Mouse (Mus musculus) C2C12 (cell line): ENCODE measurements at regions not wholly inside any gene's neighbourhood (a gene's known extent, or its start where the extent isn't known, plus 50 kb on each side); places are given as distances from the start of the nearest gene placed in this dataset.

Experiments used
- H3K27me3 ChIP-seq: one replicate; pipeline ENCODE4 v1.6.1; 2011; ENCODE audit not compliant: control insufficient read depth, insufficient read depth, insufficient read length
- H3K36me3 ChIP-seq: one replicate; pipeline ENCODE4 v1.6.1; 2011; ENCODE audit not compliant: control insufficient read depth, insufficient read depth
- H3K4me3 ChIP-seq: one replicate; pipeline ENCODE4 v1.5.1; 2011; ENCODE audit warnings: mild to moderate bottlenecking, control low read depth; ENCODE audit not compliant: poor library complexity, insufficient read depth, severe bottlenecking
- H3K79me2 ChIP-seq: one replicate; pipeline ENCODE4 v1.6.1; 2011; ENCODE audit not compliant: control insufficient read depth, insufficient read depth
- H3K79me3 ChIP-seq: one replicate; pipeline ENCODE4 v1.6.1; 2011; ENCODE audit warnings: low read depth, control low read depth
- H3ac ChIP-seq: one replicate; pipeline ENCODE3; 2011; ENCODE audit warnings: low read depth; ENCODE audit not compliant: control insufficient read depth, insufficient read length
- CEBPB ChIP-seq: IDR thresholded peaks from one replicate; pipeline ENCODE4 v1.6.1; 2011; ENCODE audit warnings: low read depth, mild to moderate bottlenecking, control low read depth, moderate library complexity
- CTCF ChIP-seq: IDR thresholded peaks from one replicate; pipeline ENCODE4 v1.5.1; 2011; ENCODE audit not compliant: control insufficient read depth, insufficient read depth, insufficient read length
- FOSL1 ChIP-seq: IDR thresholded peaks from one replicate; pipeline ENCODE4 v1.8.0; 2011; ENCODE audit warnings: mild to moderate bottlenecking, low read length; ENCODE audit not compliant: poor library complexity, insufficient read depth, severe bottlenecking
- MAX ChIP-seq: IDR thresholded peaks from one replicate; pipeline ENCODE4 v1.6.1; 2011; ENCODE audit warnings: mild to moderate bottlenecking, control low read depth
- MYOD1 ChIP-seq: IDR thresholded peaks from one replicate; pipeline ENCODE4 v1.6.1; 2011; ENCODE audit warnings: low read depth; ENCODE audit not compliant: control insufficient read depth, insufficient read length
- MYOG ChIP-seq: IDR thresholded peaks from one replicate; pipeline ENCODE4 v1.6.1; 2011; ENCODE audit not compliant: control insufficient read depth, insufficient read length; ENCODE audit errors: extremely low read depth
- USF1 ChIP-seq: IDR thresholded peaks from one replicate; pipeline ENCODE4 v1.6.1; 2011; ENCODE audit warnings: low read depth, mild to moderate bottlenecking, control low read depth, moderate library complexity

GRCm38 (mm10) chr15:36415552-36416249, 591.9 kb downstream of the Zfp706 start:
- TF ChIP-seq CEBPB = no peak
- no peak for TF ChIP-seq USF1
- no peak for TF ChIP-seq MAX
- TF ChIP-seq CTCF = no peak
- TF ChIP-seq MYOG = no peak
- no peak for TF ChIP-seq MYOD1
- TF ChIP-seq FOSL1 = no peak
- no peaks in the 10 kb centered on the region for H3K36me3 ChIP-seq
- peaks cover 55% of the 10 kb centered on the region for H3K27me3 ChIP-seq
- H3K79me2 ChIP-seq = no peaks in the 10 kb centered on the region
- H3K4me3 ChIP-seq = no peak overlapping the region
- no peak overlapping the region for H3ac ChIP-seq
- H3K79me3 ChIP-seq = no peaks in the 10 kb centered on the region

GRCm38 (mm10) chr15:36412016-36412415, 595.6 kb downstream of the Zfp706 start:
- Histone ChIP-seq H3K79me2 (no peaks in the 10 kb centered on the region), H3K36me3 (no peaks in the 10 kb centered on the region), H3K79me3 (no peaks in the 10 kb centered on the region), H3ac (no peak overlapping the region), H3K27me3 (peaks cover 48% of the 10 kb centered on the region), H3K4me3 (no peak overlapping the region)
- TF ChIP-seq CTCF (no peak), MAX (no peak), CEBPB (no peak), MYOG (no peak), FOSL1 (no peak), USF1 (no peak), MYOD1 (no peak)

- Histone ChIP-seq H3K79me2 (no peaks in the 10 kb centered on the region), H3K36me3 (no peaks in the 10 kb centered on the region), H3ac (no peak overlapping the region), H3K27me3 (peaks cover 18% of the 10 kb centered on the region), H3K4me3 (no peak overlapping the region), H3K79me3 (no peaks in the 10 kb centered on the region)
- TF ChIP-seq MYOG (no peak), MYOD1 (no peak), CTCF (no peak), CEBPB (no peak), FOSL1 (no peak)
These were observed 602.1 kb downstream of the Zfp706 start for GRCm38 (mm10) chr15:36405446-36405845.

- Histone ChIP-seq H3K27me3 (peaks cover 5% of the 10 kb centered on the region), H3K36me3 (no peaks in the 10 kb centered on the region), H3K79me3 (no peaks in the 10 kb centered on the region), H3ac (no peak overlapping the region), H3K4me3 (no peak overlapping the region), H3K79me2 (no peaks in the 10 kb centered on the region)
- TF ChIP-seq CTCF (no peak), MAX (no peak), USF1 (no peak), MYOG (no peak), CEBPB (no peak)
These were observed 604.0 kb downstream of the Zfp706 start for GRCm38 (mm10) chr15:36403336-36404119.

- Histone ChIP-seq H3K27me3 (no peaks in the 10 kb centered on the region), H3K79me2 (no peaks in the 10 kb centered on the region), H3ac (no peak overlapping the region), H3K79me3 (no peaks in the 10 kb centered on the region), H3K36me3 (no peaks in the 10 kb centered on the region), H3K4me3 (no peak overlapping the region)
- TF ChIP-seq MYOD1 (no peak), MYOG (no peak), CEBPB (no peak), MAX (no peak), USF1 (no peak), FOSL1 (no peak)
These were observed 605.5 kb downstream of the Zfp706 start for GRCm38 (mm10) chr15:36402051-36402450.

- TF ChIP-seq USF1 = no peak
- no peak for TF ChIP-seq MYOG
- no peak for TF ChIP-seq MYOD1
- TF ChIP-seq CTCF = no peak
- no peak for TF ChIP-seq FOSL1
- no peak for TF ChIP-seq MAX
- no peak for TF ChIP-seq CEBPB
- Histone ChIP-seq H3K27me3 (no peaks in the 10 kb centered on the region), H3ac (no peak overlapping the region), H3K4me3 (no peak overlapping the region), H3K36me3 (no peaks in the 10 kb centered on the region), H3K79me2 (no peaks in the 10 kb centered on the region), H3K79me3 (no peaks in the 10 kb centered on the region)
These were observed 607.2 kb downstream of the Zfp706 start for GRCm38 (mm10) chr15:36400311-36400840.
